Mouse (Mus musculus): ENCODE measurements at regions not wholly inside any gene's neighbourhood (a gene's known extent, or its start where the extent isn't known, plus 50 kb on each side); places are given as distances from the start of the nearest gene placed in this dataset.
A peak's percentile ranks its signal among the peaks of the same experiment; 100 is the strongest.

DNA sequence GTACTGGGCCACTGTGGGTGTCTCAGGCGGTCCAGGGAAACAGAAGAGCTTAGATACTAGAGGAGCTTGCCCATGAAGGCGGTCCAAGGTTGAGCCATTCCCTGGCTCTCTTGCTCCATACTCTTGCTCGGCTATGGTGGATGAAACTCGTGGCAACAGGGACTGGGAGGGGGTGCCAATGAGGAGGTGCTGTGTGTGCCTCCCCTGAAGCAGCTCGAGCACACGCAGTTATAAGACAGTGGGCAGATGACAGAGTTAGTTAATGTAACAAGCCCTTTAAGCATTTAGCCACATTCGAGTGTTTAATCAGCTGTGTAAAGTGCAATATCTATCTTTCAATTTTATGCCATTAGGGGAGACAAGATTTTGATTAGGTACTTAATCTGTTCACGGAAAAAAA, 237.5 kb downstream of the Dhx35 start:
- DNase-seq = no peak

DNA sequence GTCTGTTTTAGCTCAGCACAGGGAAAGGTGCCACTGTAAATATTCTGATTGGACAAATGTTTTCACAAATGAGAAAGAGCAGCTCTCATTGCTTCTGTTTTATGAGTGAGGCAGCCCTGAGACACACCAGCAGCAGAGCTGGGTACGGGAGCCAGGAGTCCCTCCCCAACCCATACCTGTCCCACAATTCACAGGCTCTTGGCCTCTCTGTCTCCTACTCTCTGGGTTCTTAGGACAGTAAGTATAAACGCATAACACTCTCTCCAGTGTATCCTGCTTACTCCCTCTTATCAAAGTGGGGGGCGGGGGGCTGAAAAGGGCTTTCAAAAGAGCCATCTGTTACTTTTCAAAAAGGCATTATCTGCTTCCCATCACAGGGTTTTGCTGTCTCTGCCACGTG, 245.3 kb downstream of the Dhx35 start:
- no peak for DNase-seq

DNA sequence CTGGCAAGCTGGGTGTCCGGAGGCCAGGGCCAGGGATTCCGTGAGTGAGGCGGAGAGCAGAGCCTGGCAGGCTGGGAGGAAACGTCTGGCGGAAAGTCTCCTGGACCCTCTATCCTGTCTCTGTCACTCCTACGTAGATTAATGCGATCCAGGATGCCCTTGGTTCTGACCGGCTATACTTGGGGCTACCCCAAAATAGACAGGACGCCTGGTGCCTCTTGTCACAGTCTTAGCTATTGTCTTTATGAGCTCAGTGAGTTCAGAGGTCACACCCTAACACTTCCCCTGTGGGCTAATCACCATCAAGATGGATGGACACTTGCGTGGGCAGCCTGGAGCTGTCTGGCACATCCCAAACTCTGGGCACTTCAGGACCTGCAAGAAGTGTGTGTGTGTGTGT, 258.9 kb downstream of the Dhx35 start:
- no peak for DNase-seq

DNA sequence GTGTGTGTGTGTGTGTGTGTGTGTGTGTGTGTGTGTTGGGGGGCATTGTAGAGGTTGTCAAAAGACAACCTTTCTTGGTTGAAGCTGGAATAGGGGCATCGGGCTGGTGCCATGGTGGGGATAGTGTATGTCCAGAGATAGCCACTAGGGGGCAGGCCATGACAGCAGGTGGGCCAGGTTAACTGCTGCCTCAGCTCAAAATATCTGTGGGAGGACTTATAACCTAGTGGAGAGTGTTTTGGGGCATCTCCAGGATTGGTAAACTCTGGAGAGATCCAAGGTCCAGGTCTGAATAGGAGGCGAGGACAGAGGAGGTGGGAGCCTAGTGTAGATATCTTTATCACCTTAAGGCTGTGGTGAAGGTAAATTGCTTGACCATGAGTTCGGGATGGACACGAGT, 259.3 kb downstream of the Dhx35 start:
- peak; percentile 78 for DNase-seq

DNA sequence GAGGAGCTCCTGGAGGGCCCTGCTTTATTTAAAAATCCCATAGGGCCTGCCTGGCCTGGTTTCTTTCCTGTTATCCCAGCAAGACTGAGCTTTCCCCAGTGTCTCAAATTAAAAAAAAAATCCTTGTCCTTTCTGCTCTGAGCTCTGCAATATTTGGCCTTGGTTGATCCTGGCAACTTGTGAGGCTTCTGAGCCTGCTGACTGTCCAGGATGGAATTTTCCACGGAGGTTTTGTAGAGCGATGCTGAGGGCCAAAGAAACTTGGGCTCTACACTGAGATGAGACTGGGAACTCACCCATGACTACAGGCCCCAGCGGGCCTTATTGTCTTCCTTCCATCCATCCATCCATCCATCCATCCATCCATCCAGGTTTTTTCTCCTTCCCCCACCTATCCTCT, 259.8 kb downstream of the Dhx35 start:
- no peak for DNase-seq

DNA sequence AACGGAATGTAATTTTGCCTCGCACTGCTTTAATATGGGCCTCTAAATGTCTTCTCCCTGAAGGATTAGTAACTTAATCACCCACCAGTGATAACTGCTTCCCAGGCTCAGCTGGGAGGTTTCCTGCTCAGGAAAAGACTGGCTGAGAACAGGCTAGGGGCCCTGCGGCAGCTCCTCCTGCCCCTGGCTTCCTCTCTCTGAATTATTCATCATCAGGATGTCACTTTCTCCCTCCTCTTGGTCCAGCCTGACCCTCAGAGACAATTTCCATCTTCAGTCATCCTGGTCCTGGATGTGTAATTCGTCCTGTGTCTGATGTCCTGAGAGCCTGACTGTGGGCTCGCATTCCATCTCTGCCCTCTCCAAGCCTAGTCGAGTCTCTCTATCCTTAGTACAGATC, 261.2 kb downstream of the Dhx35 start:
- no peak for DNase-seq

DNA sequence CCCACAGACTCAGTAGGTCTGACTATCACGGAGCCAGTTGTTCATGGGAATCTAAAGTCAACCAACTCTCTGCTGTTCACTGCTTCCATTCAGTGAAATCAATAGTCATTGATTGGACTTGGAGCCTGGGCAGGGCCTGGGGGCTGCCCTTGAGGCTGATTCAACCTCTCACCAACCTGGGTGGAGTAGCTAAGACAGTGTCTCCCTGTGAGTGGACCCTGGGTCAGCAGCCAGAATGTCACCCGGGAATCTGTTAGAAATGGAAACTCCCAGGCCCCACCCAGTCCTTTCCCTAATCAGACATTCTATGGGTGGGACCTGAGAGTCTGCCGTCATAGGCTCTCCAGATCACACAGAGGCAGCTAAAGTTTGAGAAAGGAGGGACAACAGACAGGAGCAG, 262.4 kb downstream of the Dhx35 start:
- DNase-seq = no peak

DNA sequence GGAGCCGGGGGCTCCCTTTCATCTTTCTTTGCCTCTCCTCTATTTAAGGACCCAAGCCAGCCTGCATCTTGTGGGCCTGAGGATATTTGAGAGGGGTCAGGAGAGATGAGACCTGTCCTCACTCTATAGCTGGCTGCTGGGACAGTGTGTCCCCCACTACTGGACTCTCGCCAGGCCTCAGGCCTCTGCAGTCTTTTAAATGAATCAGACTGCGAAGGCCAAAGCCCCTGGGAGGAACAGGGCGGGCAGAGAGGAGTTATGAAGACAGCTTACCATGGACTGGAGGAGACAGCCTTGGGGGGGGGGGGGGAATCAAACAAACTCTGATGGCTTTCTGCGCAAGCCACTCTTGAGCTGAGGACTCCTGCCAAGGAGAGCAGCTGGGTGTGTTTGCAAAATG, 262.9 kb downstream of the Dhx35 start:
- no peak for DNase-seq

DNA sequence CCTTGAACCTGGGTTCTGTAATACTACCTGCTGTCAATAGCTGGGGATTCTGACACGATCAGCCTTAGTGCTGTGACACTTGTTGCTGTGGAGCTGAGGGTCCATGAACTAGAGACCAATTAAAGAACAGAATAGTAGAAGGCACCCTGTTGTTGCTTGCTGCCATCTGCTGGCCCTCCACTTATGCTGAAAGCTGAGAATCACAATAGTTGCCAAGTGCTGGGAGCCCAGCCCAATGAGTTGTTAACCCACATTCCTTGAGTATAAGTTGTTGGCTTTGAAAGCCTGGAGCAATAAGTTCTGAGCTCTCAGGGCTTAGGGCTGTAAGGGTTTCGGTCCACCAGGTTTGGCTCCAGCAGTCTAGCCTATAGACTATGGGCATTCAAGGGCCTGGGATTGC, 267.7 kb downstream of the Dhx35 start:
- DNase-seq = no peak

DNA sequence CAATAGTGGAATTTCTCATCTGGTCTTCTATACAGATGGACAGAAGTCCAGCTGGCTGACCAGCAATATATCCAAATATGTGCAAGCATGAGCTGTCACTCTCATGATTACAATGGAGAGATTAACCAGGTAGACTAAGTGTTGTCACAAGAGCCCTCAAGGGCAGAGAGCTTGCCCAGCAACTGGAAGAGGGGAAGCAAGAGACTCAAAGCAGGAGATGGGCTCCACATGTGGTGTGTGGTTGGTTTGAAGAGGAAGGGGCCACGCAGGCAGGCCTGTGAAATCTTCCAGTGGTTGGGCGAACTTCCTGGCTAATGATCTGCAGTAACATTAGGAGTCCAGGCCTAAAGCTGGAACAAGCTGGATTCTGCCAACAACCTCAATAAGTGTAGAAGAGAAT, 268.1 kb downstream of the Dhx35 start:
- DNase-seq = no peak

DNA sequence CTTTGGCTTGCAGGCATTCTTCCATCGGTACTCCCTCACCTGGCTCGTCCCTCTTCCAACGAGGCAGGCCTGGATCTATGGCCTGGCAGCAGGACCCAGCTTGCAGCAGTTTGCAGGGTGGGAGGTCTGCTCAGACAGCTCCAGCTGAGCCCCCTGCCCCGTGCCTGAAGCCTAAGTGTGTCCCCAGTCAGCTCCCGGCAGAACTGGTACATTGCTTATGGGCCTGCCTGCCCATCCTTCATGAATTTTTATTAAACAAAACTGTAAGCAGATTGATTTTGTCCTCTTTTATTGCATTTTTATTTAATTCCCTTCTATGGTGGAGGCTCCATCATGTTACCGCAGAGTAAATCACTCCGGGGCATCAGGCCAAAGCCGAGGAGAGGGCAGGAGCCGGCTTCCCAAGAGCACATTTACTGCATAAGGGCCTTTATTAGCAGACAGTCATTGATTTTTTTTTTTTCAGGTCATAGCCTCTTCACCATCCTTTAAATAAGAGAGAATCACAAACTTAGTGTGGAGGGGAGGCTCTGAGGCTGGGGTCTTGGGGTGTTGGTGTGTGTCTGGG, 269.9 kb downstream of the Dhx35 start:
- no peak for DNase-seq

DNA sequence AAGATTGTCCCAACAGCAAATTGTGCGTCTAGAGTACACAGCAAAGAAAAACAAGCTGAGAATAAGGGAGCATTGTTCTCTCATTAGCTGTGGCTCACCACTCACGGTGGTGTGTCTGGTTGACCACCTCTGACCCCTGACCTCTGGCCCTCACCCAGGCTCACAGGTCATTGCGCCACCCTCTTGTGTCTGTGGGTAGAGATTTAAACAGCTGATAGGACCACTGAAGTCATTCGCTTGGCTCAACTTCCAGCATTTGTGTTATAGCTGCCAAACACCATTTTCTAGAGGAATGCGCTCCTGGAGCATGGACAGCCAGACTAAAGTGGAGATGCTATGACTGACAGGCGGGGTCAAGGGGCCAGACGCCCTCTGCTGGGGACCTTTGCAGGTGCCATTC, 272.9 kb downstream of the Dhx35 start:
- no peak for DNase-seq

DNA sequence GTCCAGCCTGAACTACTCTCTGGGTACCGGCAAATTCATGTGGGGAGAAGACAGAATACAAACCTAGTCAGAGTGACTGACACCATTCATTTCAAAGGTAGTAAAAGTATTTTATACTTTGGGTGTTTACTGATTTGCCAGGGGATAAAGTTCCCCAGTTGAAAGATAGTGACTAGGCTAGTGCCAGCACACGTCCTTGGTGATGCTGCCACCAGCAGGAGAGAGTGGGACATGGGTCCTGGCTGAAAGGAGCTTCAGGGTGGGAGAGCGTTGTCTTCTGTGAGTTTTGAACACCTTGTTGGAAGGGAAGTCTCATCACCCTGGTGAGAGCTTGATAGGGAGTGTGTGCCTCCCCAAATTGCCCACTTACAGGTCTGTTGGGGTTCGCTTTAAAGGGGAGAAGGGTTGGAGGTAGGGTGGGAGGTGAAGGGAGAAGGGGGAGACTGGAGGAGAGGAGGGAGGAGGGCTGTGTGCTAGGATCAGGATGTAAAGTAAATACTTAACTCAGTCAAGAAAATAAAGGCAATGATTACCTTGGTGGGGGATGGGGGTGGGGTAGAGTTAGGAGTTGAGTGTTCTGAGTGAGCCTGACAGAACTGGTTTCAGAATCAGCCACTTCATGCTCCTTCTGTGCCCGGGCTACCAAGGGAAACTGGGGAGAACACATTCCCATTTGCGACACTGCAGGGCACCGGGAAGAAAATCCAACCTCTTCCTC, 273.9 kb downstream of the Dhx35 start:
- no peak for DNase-seq

DNA sequence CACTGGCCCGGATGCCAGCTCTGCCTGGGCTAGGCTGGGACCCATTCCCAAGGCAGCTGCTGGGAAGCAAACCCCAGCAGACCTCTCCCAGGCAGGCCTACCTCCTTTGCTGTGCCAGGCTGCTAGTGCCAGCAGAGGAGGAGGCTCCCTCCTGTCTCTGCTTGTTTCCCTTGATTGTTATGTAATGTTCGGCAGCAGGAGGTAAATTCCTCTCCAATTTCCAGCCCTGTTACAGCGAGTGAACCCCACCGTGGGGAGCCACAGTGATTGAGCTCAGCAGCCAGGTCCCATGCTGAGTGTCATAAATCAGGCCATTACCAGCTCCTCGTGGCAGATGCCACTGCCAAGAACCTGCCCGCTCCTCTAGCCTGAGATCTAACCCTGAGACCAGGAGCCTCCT, 274.6 kb downstream of the Dhx35 start:
- DNase-seq = no peak

DNA sequence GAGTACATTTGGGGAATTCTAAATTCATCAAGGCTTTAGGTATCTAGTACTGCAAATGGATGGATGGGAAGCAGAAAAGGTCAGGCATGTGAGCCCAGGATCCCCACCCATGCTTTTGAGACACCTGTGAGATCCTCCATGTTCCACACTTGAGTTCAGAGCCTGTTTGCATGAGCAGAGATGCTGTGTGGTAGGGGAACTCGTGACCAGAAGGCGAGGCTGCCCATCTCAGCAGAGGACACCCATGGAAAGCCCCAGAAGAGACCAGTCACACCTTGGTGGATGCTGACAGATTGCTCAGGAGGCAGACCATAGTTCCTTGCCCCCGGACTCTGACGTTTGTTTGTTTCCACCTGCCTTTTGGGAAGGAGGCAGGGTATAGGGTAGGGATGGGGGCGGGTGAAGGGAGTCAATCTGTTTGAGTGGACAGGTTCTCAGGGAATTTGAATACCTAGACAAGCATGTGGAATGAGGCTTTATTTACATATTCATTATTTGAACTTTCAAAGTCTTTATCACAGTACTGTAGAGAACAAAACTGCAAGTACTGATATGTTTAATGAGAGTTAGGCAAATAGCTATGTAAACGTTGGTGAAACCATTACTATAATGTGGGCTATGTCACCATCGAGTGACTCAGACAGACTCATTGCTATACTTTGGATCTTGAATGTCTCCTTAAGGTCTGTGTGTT, 278.5 kb downstream of the Dhx35 start:
- no peak for DNase-seq

DNA sequence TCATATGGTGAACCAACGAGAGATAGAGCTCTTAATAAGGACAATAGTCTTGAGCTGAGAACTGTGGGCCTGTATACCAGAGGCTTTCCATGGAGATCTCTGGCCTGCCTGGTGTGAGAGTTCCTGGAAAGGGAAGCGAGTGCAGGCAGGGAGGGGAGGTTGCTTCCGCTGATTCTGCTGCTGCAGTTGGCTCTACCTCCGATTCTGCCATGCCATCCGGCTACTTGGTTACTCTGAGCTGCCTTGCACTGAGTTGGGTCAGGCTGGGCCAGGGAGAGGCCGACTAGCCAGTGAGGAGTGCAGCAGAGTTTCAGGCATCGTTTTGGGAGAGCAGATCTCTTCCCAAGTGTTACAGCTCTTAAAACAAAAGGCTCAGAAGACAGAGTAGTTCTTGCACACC, 285.2 kb downstream of the Dhx35 start:
- no peak for DNase-seq

DNA sequence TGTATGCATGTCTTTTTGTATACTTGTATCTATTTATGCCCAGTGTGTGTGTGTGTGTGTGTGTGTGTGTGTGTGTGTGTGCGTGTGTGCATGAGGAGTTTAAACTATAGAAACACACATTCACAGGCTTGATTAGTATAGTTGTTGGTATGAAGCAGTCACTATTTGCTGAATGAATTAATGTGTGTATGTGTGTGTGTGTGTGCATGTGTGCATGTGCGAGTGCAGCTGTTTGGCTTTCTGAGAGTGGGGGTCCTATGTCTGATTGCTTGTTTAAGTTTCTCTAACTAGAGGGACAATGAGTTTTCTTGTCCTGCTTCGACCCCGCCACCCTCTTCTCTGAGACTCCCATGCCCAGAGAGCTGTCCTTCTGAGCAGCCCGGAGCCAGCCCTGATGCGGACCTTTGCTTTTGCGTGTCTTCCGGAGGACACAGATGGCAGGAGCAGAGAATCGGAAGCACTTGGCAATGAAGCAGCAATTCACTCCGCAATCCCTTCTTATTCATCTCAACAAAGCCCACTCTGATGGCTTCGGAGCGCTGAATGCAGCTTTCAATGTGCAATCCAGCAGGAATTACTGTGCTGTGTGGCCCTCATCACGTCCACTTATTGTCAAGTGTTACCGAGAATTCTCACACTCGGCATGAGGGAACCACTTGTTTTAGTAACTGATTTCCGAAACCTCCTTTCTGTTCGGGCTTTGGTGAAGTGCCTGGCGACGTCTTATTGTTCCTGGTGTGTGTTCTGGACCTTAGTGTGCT, 286.4 kb downstream of the Dhx35 start:
- peak; percentile 22 for DNase-seq

DNA sequence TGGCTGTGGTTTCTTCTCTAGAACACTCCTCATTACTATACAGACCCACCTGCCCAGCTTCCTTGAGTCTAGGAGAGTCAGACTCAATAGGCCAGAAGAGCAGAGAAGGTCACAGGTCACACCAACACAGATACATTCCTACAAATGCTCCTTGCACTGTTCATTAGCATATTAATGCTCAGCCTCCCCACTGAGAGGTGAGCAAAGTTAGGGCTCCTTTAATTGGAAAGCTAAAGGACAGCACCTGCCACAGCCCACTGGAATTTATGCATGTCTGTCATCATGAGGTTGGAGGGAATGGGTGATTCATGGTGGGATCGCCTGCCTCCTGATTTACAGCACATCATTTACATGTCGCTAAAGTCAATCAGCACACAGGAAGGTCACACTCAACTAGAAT, 292.2 kb downstream of the Dhx35 start:
- no peak for DNase-seq

DNA sequence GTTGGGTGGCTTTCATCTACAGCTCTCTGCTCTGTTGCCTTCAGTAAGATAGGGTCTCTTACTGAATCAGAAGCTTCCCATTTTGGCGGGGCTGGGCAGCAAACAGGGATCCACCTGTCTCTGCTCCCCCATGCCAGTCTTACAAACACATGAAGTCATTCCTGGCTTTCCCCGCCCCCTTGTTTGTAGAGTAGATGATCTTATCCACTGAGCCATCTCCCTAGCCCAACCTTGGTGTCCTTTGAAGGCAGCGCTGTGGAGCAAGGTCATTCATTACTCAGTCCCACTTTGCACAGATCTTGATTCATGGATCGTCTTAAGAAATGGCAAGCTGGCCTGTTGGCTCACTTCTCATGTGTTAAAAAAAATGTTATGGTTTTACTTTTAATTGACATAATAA, 293.6 kb downstream of the Dhx35 start:
- no peak for DNase-seq

DNA sequence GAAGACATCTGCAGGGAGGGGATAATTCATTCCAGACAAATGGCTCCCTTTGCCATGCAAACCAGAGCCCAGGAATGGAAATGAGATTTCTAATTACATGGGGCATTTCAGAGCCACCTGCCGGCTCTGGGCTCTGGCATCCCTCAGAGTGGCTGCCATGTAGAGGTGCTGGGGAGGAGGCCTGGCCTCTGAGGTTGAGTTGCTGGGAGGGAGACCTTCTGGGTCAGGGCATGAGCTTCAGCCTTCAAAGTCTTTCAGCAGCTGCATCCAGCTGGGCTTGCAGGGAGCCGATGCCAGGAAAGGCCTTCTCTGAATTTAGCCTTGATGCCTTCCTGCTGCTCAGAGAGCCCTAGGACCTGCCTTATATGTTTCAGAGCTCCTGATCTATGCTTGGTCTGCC, 302.1 kb downstream of the Dhx35 start:
- no peak for DNase-seq

DNA sequence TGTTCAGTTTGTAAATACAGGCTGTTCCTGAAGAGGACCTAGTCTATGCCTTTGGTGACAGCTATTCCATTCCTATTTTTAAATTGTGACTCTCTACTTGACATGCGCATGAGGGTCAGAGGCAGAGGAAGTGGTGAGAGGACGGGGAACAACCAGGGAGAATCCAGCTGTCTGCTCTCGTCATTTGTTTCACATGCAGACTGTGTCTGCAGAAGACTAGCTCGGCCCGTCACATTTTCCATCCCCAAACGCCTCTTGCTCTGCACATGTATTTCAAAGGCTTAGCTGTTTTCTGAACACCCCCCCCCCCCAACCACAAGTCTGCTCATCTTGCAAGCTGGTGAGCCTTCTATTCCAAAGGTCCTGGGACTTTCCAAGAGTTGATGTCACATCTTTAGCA, 339.4 kb downstream of the Dhx35 start:
- no peak for DNase-seq

DNA sequence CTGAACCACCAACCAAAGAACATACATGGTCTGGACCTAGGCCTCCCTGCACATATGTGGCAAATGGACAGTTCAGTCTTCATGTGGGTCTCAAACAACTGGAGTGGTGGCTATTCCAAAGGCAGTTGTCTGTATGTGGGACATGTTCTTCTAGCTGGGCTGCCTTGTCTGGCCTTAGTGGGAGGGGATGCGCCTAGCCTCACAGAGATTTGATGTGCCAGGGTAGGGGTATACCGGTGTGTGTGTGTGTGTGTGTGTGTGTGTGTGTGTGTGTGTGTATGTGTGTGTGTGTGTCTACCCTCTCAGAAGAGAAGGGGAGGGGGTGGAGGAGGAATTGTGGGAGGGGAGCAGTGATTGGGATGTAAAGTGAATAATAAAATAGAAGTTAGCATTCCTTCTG, 344.0 kb downstream of the Dhx35 start:
- DNase-seq = no peak

DNA sequence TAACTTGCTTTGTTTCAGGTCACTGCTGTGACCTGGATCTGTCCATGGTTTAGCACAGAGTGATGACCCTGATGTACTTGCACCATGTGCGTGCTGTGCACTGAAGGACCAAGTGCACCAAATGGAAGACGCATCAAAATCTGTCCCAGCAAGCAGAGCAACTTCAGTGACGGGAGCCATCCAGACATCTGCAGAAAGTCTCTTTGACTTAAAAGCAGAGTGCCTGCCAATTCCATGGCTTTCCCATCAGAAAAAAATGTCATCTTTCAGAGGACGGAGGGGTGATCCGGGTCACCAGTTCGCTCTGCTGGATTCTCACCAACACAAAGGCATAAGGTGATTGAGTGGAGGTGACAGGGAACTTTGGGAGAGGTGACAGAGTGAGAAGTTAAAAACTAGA, 351.4 kb downstream of the Dhx35 start:
- no peak for DNase-seq

DNA sequence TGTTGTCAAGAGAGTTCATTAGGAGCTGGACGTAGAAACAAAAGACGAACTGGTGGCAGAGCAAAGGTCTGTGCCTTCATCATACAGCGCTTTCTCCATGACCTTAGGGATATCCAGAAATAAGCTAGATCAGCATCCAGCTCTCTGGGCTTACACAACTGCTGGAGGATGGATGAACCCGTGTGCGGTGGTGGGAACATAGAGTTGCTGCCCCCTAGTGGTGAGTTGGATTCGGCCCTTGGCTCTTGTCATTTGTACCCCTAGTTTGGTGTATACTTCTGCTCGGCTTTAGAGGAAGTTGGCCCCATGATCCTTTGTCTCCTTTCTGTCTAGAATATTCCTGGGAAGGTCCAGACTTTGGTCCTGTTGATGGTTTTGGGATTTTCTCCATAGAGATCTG, 369.4 kb downstream of the Dhx35 start:
- DNase-seq = peak; percentile 30
